In genomic region chr7:66127951-66128645, GRCm38 (mm10) we compare ENCODE assay signal across 15 mouse cellular contexts. TPM values are rescaled to one million over a fixed set of nuclear protein-coding genes. Genes with fewer than 3 reads are reported as not detected.
DNase-seq lines count a peak whose midpoint lies in the region; ATAC-seq and TF ChIP-seq lines count a peak whose summit lies in the region.
"Had no signal": no experiment of that assay in that cellular context is flagged by ENCODE, and none has a peak within 500 bp of the region (broad histone marks: within the 10 kb centered on the region; RNA-seq: fewer than 3 reads in every experiment).

No protein-coding gene starts in this region.

- no peak for TF ChIP-seq POLR2A in cerebellum, adult 2 months (IDR thresholded peaks at IDR 0.05; ENCODE audit: borderline replicate concordance, insufficient read depth, low read length)

- peaks cover 10% of the 10 kb centered on the region; the same call in 1 of the 2 replicates for H3K36me3 ChIP-seq in lung, postnatal 0 days (ENCODE audit: insufficient read depth, low read length)
- H3K36me3 ChIP-seq in forebrain, embryonic 14.5 days (ENCODE audit: control insufficient read depth, insufficient read depth, low read length), result peaks cover 25% of the 10 kb centered on the region
- H3K36me3 ChIP-seq in hindbrain, embryonic 15.5 days, result peaks cover 20% of the 10 kb centered on the region; the same call in 1 of the 2 replicates
- H3K36me3 ChIP-seq in neural tube, embryonic 13.5 days, result peaks cover 34% of the 10 kb centered on the region

- H3K9me3 ChIP-seq in lung, postnatal 0 days (ENCODE audit: low read length), result no peaks in the 10 kb centered on the region
- no peaks in the 10 kb centered on the region for H3K9me3 ChIP-seq in forebrain, embryonic 14.5 days (replicated peaks; ENCODE audit: control insufficient read depth, low read length)
- H3K9me3 ChIP-seq in hindbrain, embryonic 15.5 days, result no peaks in the 10 kb centered on the region
- no peaks in the 10 kb centered on the region for H3K9me3 ChIP-seq in neural tube, embryonic 13.5 days
- H3K9me3 ChIP-seq: heart, embryonic 10.5 days had no signal

- H3K27ac ChIP-seq in lung, postnatal 0 days (ENCODE audit: low read length), result no peak overlapping the region
- peak overlapping the region; percentile 18; the same call in 1 of the 2 replicates for H3K27ac ChIP-seq in forebrain, embryonic 14.5 days (ENCODE audit: low read depth, low read length)
- H3K27ac ChIP-seq in hindbrain, embryonic 15.5 days (replicated peaks), result no peak overlapping the region
- peak overlapping the region; percentile 56; the same call in 1 of the 2 replicates for H3K27ac ChIP-seq in neural tube, embryonic 13.5 days (replicated peaks)
- no peak overlapping the region for H3K27ac ChIP-seq in cerebellum, adult 2 months (ENCODE audit: insufficient read depth, low read length)

- H3K27me3 ChIP-seq in lung, postnatal 0 days (replicated peaks; ENCODE audit: insufficient read depth, low read length), result no peaks in the 10 kb centered on the region
- H3K27me3 ChIP-seq in forebrain, embryonic 14.5 days (replicated peaks; ENCODE audit: control insufficient read depth, insufficient read depth, low read length), result no peaks in the 10 kb centered on the region
- H3K27me3 ChIP-seq in hindbrain, embryonic 15.5 days, result no peaks in the 10 kb centered on the region
- no peaks in the 10 kb centered on the region for H3K27me3 ChIP-seq in neural tube, embryonic 13.5 days
- no peaks in the 10 kb centered on the region for H3K27me3 ChIP-seq in cerebellum, adult 2 months (ENCODE audit: control insufficient read depth, insufficient read depth, low read length)
- H3K27me3 ChIP-seq: CH12.LX, Patski had no signal

- 86% methylated on average over 4 of the region's 4 CpGs for WGBS in lung, postnatal 0 days
- WGBS in forebrain, embryonic 14.5 days, result 20% methylated on average over 4 of the region's 4 CpGs
- WGBS in hindbrain, embryonic 15.5 days, result 33% methylated on average over 4 of the region's 4 CpGs
- 27% methylated on average over 4 of the region's 4 CpGs for WGBS in neural tube, embryonic 13.5 days
- 81% methylated on average over 4 of the region's 4 CpGs for WGBS in cerebellum, adult 2 months

- H3K4me1 ChIP-seq in lung, postnatal 0 days (ENCODE audit: insufficient read depth, low read depth, low read length), result 0 out of 2 replicates have a peak, but pooled peaks cover 10% of the 10 kb centered on the region
- H3K4me1 ChIP-seq in forebrain, embryonic 14.5 days (ENCODE audit: control insufficient read depth, insufficient read depth, low read length), result peaks cover 8% of the 10 kb centered on the region
- H3K4me1 ChIP-seq in hindbrain, embryonic 15.5 days (replicated peaks), result peaks cover 26% of the 10 kb centered on the region
- peaks cover 35% of the 10 kb centered on the region for H3K4me1 ChIP-seq in neural tube, embryonic 13.5 days (replicated peaks)
- H3K4me1 ChIP-seq in cerebellum, adult 2 months (ENCODE audit: control insufficient read depth, insufficient read depth, low read length), result peaks cover 3% of the 10 kb centered on the region; the same call in 1 of the 2 replicates

- no peak for DNase-seq in lung, postnatal 0 days (ENCODE audit: low spot score)
- DNase-seq in lung, postnatal 36 days, result no peak
- DNase-seq in forebrain, embryonic 14.5 days (ENCODE audit: low spot score), result peak; percentile 45
- no peak for DNase-seq in spleen, postnatal 10 days (ENCODE audit: low spot score in 2 of 2)
- no peak for DNase-seq in cerebellum, adult 2 months
- DNase-seq: cerebellum, postnatal 14 days; kidney, postnatal 14 days; liver; thymus, adult 18-20 months had no signal

- TF ChIP-seq CTCF in lung, postnatal 0 days (IDR thresholded peaks at IDR 0.05), result peak; percentile 16; the same call in 1 of the 2 replicates
- no peak for TF ChIP-seq CTCF in cerebellum, adult 2 months (IDR thresholded peaks at IDR 0.05; ENCODE audit: borderline replicate concordance, insufficient read depth, low read depth, low read length)

- ATAC-seq in lung, postnatal 0 days, result no peak
- ATAC-seq in forebrain, embryonic 14.5 days, result peak; percentile 34; the same call in 1 of the 2 replicates
- ATAC-seq in hindbrain, embryonic 15.5 days (ENCODE audit: low FRiP score, low read depth), result peak; percentile 63
- ATAC-seq in neural tube, embryonic 13.5 days (ENCODE audit: low read depth), result peak; percentile 71
- no peak for ATAC-seq in megakaryocyte progenitor cell, adult 5-6 weeks (replicated peaks; ENCODE audit: poor library complexity)
- ATAC-seq: Patski had no signal

- H3K4me3 ChIP-seq in lung, postnatal 0 days (ENCODE audit: low read depth, low read length), result no peak overlapping the region
- H3K4me3 ChIP-seq in forebrain, embryonic 14.5 days (ENCODE audit: low read depth, low read length), result no peak overlapping the region
- no peak overlapping the region for H3K4me3 ChIP-seq in hindbrain, embryonic 15.5 days
- no peak overlapping the region for H3K4me3 ChIP-seq in neural tube, embryonic 13.5 days
- H3K4me3 ChIP-seq in cerebellum, adult 2 months (replicated peaks; ENCODE audit: insufficient read depth, low read depth, low read length), result no peak overlapping the region
- H3K4me3 ChIP-seq: heart, embryonic 10.5 days had no signal

- no peak overlapping the region for H3K4me2 ChIP-seq in lung, postnatal 0 days (replicated peaks; ENCODE audit: low read depth, low read length)
- H3K4me2 ChIP-seq in forebrain, embryonic 14.5 days (ENCODE audit: low read length), result no peak overlapping the region
- no peak overlapping the region for H3K4me2 ChIP-seq in hindbrain, embryonic 15.5 days
- H3K4me2 ChIP-seq in neural tube, embryonic 13.5 days, result no peak overlapping the region

- no peak for TF ChIP-seq EP300 in lung, postnatal 0 days (IDR thresholded peaks at IDR 0.05)

- H3K9ac ChIP-seq in lung, postnatal 0 days (replicated peaks; ENCODE audit: low read depth), result no peak overlapping the region
- H3K9ac ChIP-seq in forebrain, embryonic 14.5 days (ENCODE audit: low read length), result no peak overlapping the region
- H3K9ac ChIP-seq in hindbrain, embryonic 15.5 days, result no peak overlapping the region
- H3K9ac ChIP-seq in neural tube, embryonic 13.5 days, result no peak overlapping the region

RNA-seq across cellular contexts. Expression of gene Chsy1, which starts 18.8 kb away (rescaled TPM):
- 22.5 and 23.7 TPM in 2 replicates for polyA plus RNA-seq in lung, postnatal 0 days (2015; fragmentation: Nextera tagmentation; extraction: Ambion mirVana)
- 17.8 and 19.5 TPM in 2 replicates for polyA plus RNA-seq in forebrain, embryonic 14.5 days (2014; fragmentation: Nextera tagmentation; extraction: Ambion mirVana)
- polyA plus RNA-seq in hindbrain, embryonic 15.5 days (2015; fragmentation: Nextera tagmentation; extraction: Ambion mirVana), result 9.2 and 10.7 TPM in 2 replicates
- 11.5 and 13.3 TPM in 2 replicates for polyA plus RNA-seq in neural tube, embryonic 13.5 days (2015; fragmentation: Nextera tagmentation; extraction: Ambion mirVana)
- polyA plus RNA-seq in cerebellum, adult 2 months (2012; rRNA removed), result 6.1 and 6.8 TPM in 2 replicates
- total RNA-seq in megakaryocyte progenitor cell, adult 5-6 weeks (2015), result 37.9 and 38.3 TPM in 2 replicates
- 62.1 and 68.0 TPM in 2 replicates for total RNA-seq in megakaryocyte progenitor cell, adult 5-6 weeks (2017)

RNA-seq across cellular contexts. Expression of gene Selenos, which starts 48.6 kb away (rescaled TPM):
- polyA plus RNA-seq in lung, postnatal 0 days (2015; fragmentation: Nextera tagmentation; extraction: Ambion mirVana), result 164 and 167 TPM in 2 replicates
- 78.6 and 78.8 TPM in 2 replicates for polyA plus RNA-seq in forebrain, embryonic 14.5 days (2014; fragmentation: Nextera tagmentation; extraction: Ambion mirVana)
- 86.5 and 90.7 TPM in 2 replicates for polyA plus RNA-seq in hindbrain, embryonic 15.5 days (2015; fragmentation: Nextera tagmentation; extraction: Ambion mirVana)
- polyA plus RNA-seq in neural tube, embryonic 13.5 days (2015; fragmentation: Nextera tagmentation; extraction: Ambion mirVana), result 97.2 and 105 TPM in 2 replicates
- 113 and 123 TPM in 2 replicates for polyA plus RNA-seq in cerebellum, adult 2 months (2012; rRNA removed)
- 161 and 177 TPM in 2 replicates for total RNA-seq in megakaryocyte progenitor cell, adult 5-6 weeks (2015)
- 126 and 144 TPM in 2 replicates for total RNA-seq in megakaryocyte progenitor cell, adult 5-6 weeks (2017)

Comparison
In these comparisons a context has a peak if more than half of its experiments do, and no peak if none do; other contexts are left out.
1. ATAC-seq: peak in forebrain, embryonic 14.5 days (single experiment), hindbrain, embryonic 15.5 days (single experiment) and neural tube, embryonic 13.5 days (single experiment); none in lung, postnatal 0 days (single experiment) and megakaryocyte progenitor cell, adult 5-6 weeks (single experiment).
2. H3K27ac ChIP-seq: peak in forebrain, embryonic 14.5 days (single experiment) and neural tube, embryonic 13.5 days (single experiment); none in lung, postnatal 0 days (single experiment), hindbrain, embryonic 15.5 days (single experiment) and cerebellum, adult 2 months (single experiment).